Mouse (Mus musculus): Measurements from ENCODE around the gene Bsn. TPM values are rescaled to one million over a fixed set of nuclear protein-coding genes. Genes with fewer than 3 reads are reported as not detected.

Bsn gene
- polyA plus RNA-seq, 1 experiment, result 0.83 TPM

DNA sequence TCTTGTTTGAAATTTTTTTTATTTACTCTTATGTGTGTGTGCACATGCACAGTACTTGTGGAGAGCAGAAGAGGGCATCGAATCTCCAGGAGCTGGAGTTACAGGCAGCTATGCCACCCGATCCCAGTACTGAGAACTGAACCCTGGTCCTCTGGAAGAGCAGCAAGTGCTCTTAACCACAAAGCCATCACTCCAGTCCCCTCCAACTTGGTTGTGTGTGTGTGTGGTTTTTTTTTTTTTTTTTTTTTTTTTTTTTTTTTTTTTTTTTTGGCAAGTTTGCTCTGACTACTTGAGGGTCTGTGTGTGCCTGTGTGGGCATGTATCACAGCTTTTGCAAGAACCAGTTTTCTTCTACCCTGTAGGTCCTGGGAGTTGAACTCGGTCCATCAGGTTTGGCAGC is 57.8 kb downstream of the Bsn start:
- H3K27me3 ChIP-seq (replicated peaks), result peaks cover 53% of the 10 kb centered on the region
- H3K4me3 ChIP-seq (replicated peaks), result no peak overlapping the region
- TF ChIP-seq GATA1 (IDR thresholded peaks at IDR 0.05; ENCODE audit: borderline replicate concordance, low read length) (no peak), FLI1 (IDR thresholded peaks at IDR 0.05; ENCODE audit: low read length) (no peak)
- H3K9me3 ChIP-seq, result no peaks in the 10 kb centered on the region
- H3K36me3 ChIP-seq (replicated peaks; ENCODE audit: low read length), result no peaks in the 10 kb centered on the region
- peaks cover 21% of the 10 kb centered on the region for H3K4me1 ChIP-seq

GRCm38 (mm10) chr9:108131502-108131901 is 58.7 kb downstream of the Bsn start:
- H3K4me3 ChIP-seq (replicated peaks), result no peak overlapping the region
- no peak for TF ChIP-seq GATA1 (IDR thresholded peaks at IDR 0.05; ENCODE audit: borderline replicate concordance, low read length)
- TF ChIP-seq FLI1 (IDR thresholded peaks at IDR 0.05; ENCODE audit: low read length), result no peak
- peaks cover 14% of the 10 kb centered on the region; the same call in 1 of the 2 replicates for H3K4me1 ChIP-seq
- H3K36me3 ChIP-seq (replicated peaks; ENCODE audit: low read length), result no peaks in the 10 kb centered on the region
- no peaks in the 10 kb centered on the region for H3K9me3 ChIP-seq
- peaks cover 50% of the 10 kb centered on the region for H3K27me3 ChIP-seq (replicated peaks)

GRCm38 (mm10) chr9:108129042-108129948 is 60.9 kb downstream of the Bsn start:
- peaks cover 67% of the 10 kb centered on the region for H3K27me3 ChIP-seq (replicated peaks)
- no peaks in the 10 kb centered on the region for H3K9me3 ChIP-seq
- TF ChIP-seq FLI1 (IDR thresholded peaks at IDR 0.05; ENCODE audit: low read length) (no peak), GATA1 (IDR thresholded peaks at IDR 0.05; ENCODE audit: borderline replicate concordance, low read length) (no peak)
- no peak overlapping the region for H3K4me3 ChIP-seq (replicated peaks)
- H3K4me1 ChIP-seq, result peaks cover 18% of the 10 kb centered on the region; the same call in 1 of the 2 replicates
- H3K36me3 ChIP-seq (replicated peaks; ENCODE audit: low read length), result no peaks in the 10 kb centered on the region

- Histone ChIP-seq H3K4me3 (replicated peaks) (no peak overlapping the region), H3K9me3 (no peaks in the 10 kb centered on the region), H3K36me3 (replicated peaks; ENCODE audit: low read length) (no peaks in the 10 kb centered on the region), H3K27me3 (replicated peaks) (peaks cover 65% of the 10 kb centered on the region), H3K4me1 (peaks cover 27% of the 10 kb centered on the region)
- no peak for TF ChIP-seq GATA1 (IDR thresholded peaks at IDR 0.05; ENCODE audit: borderline replicate concordance, low read length)
- no peak for TF ChIP-seq FLI1 (IDR thresholded peaks at IDR 0.05; ENCODE audit: low read length)
These were observed 61.9 kb downstream of the Bsn start for GRCm38 (mm10) chr9:108128248-108128647.

DNA sequence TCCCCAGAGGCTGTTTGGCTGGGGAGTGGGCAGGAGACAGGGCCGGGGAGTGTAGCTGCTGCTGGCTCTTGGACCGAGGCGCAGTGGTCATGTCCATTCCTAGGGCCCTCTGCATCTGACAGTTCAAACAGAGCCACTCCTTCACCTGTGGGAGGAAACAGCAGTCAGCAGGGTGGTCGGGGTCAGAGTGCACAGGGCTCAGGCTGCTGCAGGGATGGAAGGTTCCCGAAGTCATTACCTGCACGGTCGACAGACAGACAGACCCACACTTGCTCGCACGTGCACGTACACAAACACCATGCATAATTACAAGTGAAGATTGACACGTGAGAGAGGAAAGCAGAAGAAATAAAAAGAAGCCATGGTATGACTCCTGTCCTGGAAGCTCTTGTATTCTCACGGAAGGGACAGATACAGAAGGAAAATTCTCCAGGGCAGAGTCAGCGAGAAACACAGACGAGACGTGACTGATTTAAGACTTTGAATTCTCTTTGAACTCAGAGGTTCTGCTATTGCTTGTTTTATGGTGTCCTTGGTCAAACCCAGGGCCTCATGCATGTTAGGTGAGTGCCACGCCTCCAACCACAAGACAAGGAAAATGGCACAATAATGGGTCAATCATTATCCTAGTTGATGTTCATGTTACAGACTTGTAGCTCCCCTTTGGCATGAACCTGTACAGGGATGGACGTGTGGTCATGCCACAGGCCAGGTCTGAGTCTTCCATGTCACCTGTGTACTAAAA is 63.6 kb downstream of the Bsn start:
- Histone ChIP-seq H3K27me3 (replicated peaks) (peaks cover 66% of the 10 kb centered on the region), H3K4me1 (peaks cover 28% of the 10 kb centered on the region), H3K9me3 (no peaks in the 10 kb centered on the region), H3K36me3 (replicated peaks; ENCODE audit: low read length) (no peaks in the 10 kb centered on the region), H3K4me3 (replicated peaks) (no peak overlapping the region)
- no peak for TF ChIP-seq GATA1 (IDR thresholded peaks at IDR 0.05; ENCODE audit: borderline replicate concordance, low read length)
- TF ChIP-seq FLI1 (IDR thresholded peaks at IDR 0.05; ENCODE audit: low read length), result no peak

- Histone ChIP-seq H3K4me1 (peaks cover 37% of the 10 kb centered on the region), H3K36me3 (replicated peaks; ENCODE audit: low read length) (no peaks in the 10 kb centered on the region), H3K9me3 (no peaks in the 10 kb centered on the region), H3K27me3 (replicated peaks) (peaks cover 70% of the 10 kb centered on the region), H3K4me3 (replicated peaks) (no peak overlapping the region)
- no peak for TF ChIP-seq GATA1 (IDR thresholded peaks at IDR 0.05; ENCODE audit: borderline replicate concordance, low read length)
- TF ChIP-seq FLI1 (IDR thresholded peaks at IDR 0.05; ENCODE audit: low read length), result no peak
These were observed 64.5 kb downstream of the Bsn start for GRCm38 (mm10) chr9:108125731-108126130.

- no peak overlapping the region for H3K4me3 ChIP-seq (replicated peaks)
- no peaks in the 10 kb centered on the region for H3K9me3 ChIP-seq
- peaks cover 58% of the 10 kb centered on the region for H3K27me3 ChIP-seq (replicated peaks)
- TF ChIP-seq GATA1 (IDR thresholded peaks at IDR 0.05; ENCODE audit: borderline replicate concordance, low read length) (no peak), FLI1 (IDR thresholded peaks at IDR 0.05; ENCODE audit: low read length) (no peak)
- no peaks in the 10 kb centered on the region for H3K36me3 ChIP-seq (replicated peaks; ENCODE audit: low read length)
- H3K4me1 ChIP-seq, result peaks cover 50% of the 10 kb centered on the region
These were observed 66.3 kb downstream of the Bsn start for GRCm38 (mm10) chr9:108123916-108124315.

DNA sequence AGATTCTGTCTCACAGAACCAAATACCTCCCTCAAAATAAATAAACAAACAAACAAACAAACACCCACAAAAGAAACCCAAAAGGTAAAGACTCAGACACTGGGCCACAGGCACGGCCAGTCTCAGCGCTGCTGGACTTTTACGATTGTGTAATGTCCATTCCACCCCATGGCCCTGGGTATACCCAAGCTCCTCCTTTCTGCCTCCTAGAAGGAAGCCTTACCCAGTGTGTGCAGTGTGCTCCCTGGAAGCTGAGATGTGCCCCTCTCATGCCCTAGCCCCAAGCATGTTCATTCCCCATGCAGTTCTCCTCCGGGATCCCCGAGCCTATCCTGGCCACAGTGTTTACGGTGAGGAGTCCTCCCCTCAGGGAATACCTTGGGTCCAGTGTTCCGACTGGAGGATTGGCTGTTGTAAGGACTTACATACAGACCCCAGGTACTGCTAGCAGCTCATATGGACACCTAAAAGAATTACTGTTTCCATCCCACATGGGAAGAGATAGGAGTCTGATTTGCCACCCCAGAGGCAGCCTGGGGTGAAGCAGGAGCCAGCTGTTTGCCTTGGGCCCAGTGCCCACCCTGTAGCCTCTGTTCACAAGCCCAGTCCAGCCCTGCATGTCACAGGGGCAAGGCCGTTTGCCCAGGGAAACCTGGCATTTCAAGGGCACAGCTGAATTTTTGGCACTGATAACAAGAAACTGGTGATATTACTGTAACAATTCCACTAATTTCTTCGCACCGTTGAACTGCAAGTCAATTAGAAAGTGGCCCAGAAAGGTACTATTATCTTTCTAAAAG is 68.8 kb downstream of the Bsn start:
- Histone ChIP-seq H3K9me3 (no peaks in the 10 kb centered on the region), H3K36me3 (replicated peaks; ENCODE audit: low read length) (no peaks in the 10 kb centered on the region), H3K4me3 (replicated peaks) (no peak overlapping the region), H3K27me3 (replicated peaks) (peaks cover 49% of the 10 kb centered on the region), H3K4me1 (peaks cover 46% of the 10 kb centered on the region)
- no peak for TF ChIP-seq GATA1 (IDR thresholded peaks at IDR 0.05; ENCODE audit: borderline replicate concordance, low read length)
- no peak for TF ChIP-seq FLI1 (IDR thresholded peaks at IDR 0.05; ENCODE audit: low read length)

GRCm38 (mm10) chr9:108120671-108121070 is 69.5 kb downstream of the Bsn start:
- Histone ChIP-seq H3K27me3 (replicated peaks) (peaks cover 49% of the 10 kb centered on the region), H3K36me3 (replicated peaks; ENCODE audit: low read length) (no peaks in the 10 kb centered on the region), H3K4me1 (peaks cover 46% of the 10 kb centered on the region), H3K4me3 (replicated peaks) (peak overlapping the region; percentile 50), H3K9me3 (no peaks in the 10 kb centered on the region)
- TF ChIP-seq FLI1 (IDR thresholded peaks at IDR 0.05; ENCODE audit: low read length) (no peak), GATA1 (IDR thresholded peaks at IDR 0.05; ENCODE audit: borderline replicate concordance, low read length) (no peak)
